Mouse (Mus musculus) ES-E14 (cell line): ENCODE data around the gene Trmt1l. TPM values are rescaled to one million over a fixed set of nuclear protein-coding genes. Genes with fewer than 3 reads are reported as not detected.

Experiments
- DNase-seq: peaks from one replicate; pipeline ENCODE4 v3.0.0-alpha.2; 2013; ENCODE audit warnings: low read depth, low spot score
- H3K27ac ChIP-seq: 2 replicates; pipeline ENCODE4 v1.5.1; 2012; ENCODE audit warnings: low read depth, mild to moderate bottlenecking, low read length, moderate library complexity, mixed read lengths; ENCODE audit not compliant: poor library complexity, insufficient read depth, severe bottlenecking
- H3K36me3 ChIP-seq: 2 replicates; pipeline ENCODE4 v1.6.1; 2012; ENCODE audit warnings: mild to moderate bottlenecking, low read length, moderate library complexity, mixed read lengths; ENCODE audit not compliant: control insufficient read depth, poor library complexity, insufficient read depth, severe bottlenecking
- H3K4me1 ChIP-seq, 2 experiments: fragments of 150-350 bp in 1 of 2; sonication (generic) in 1 of 2; 2 replicates each; pipeline ENCODE4 v1.6.1; 2012; ENCODE audit warnings: low read length in 2 of 2, mild to moderate bottlenecking in 1 of 2, mixed read lengths in 1 of 2; ENCODE audit not compliant: control insufficient read depth in 2 of 2, insufficient read depth in 2 of 2, poor library complexity in 1 of 2
- H3K4me3 ChIP-seq, 2 experiments: fragments of 150-350 bp in 1 of 2; sonication (generic) in 1 of 2; 2 replicates each; pipeline ENCODE4 v1.5.1; 2012; ENCODE audit warnings: low read length in 2 of 2, low read depth in 1 of 2, mild to moderate bottlenecking in 1 of 2, mixed read lengths in 1 of 2; ENCODE audit not compliant: insufficient read depth in 1 of 2, poor library complexity in 1 of 2, severe bottlenecking in 1 of 2
- H3K9ac ChIP-seq: 2 replicates; pipeline ENCODE4 v1.6.1; 2012; ENCODE audit warnings: low read depth, mild to moderate bottlenecking, low read length, mixed read lengths; ENCODE audit not compliant: poor library complexity, insufficient read depth, severe bottlenecking
- H3K9me3 ChIP-seq: fragments of 150-350 bp; sonication (generic); 2 replicates; pipeline ENCODE4 v1.6.1; 2012; ENCODE audit warnings: low read depth, mild to moderate bottlenecking, low read length; ENCODE audit not compliant: control insufficient read depth, insufficient read depth
- CHD2 ChIP-seq: IDR thresholded peaks from 2 replicates; pipeline ENCODE4 v1.6.1; 2014; ENCODE audit warnings: mild to moderate bottlenecking, low read depth, low read length, inconsistent platforms
- HCFC1 ChIP-seq: IDR thresholded peaks from 2 replicates; pipeline ENCODE4 v1.6.1; 2012; ENCODE audit warnings: low read length, inconsistent platforms, borderline replicate concordance; ENCODE audit not compliant: insufficient read depth
- MAFK ChIP-seq: IDR thresholded peaks from 2 replicates; pipeline ENCODE4 v1.6.1; 2014; ENCODE audit warnings: mild to moderate bottlenecking, low read depth, low read length, inconsistent platforms; ENCODE audit not compliant: insufficient read depth
- ZC3H11A ChIP-seq: IDR thresholded peaks from 2 replicates; pipeline ENCODE4 v1.6.1; 2012; ENCODE audit warnings: low read depth, mild to moderate bottlenecking, inconsistent platforms, low read length, borderline replicate concordance
- ZNF384 ChIP-seq: IDR thresholded peaks from 2 replicates; pipeline ENCODE4 v1.6.1; 2012; ENCODE audit warnings: low read depth, low read length, inconsistent platforms
- in situ Hi-C, 2 experiments: fragments of 600-800 bp; cut with MboI; formaldehyde crosslinking; loops; one replicate each; pipeline ENCODE4 v1.15.1; 2025; ENCODE audit warnings: low sequenced_read_pairs in 2 of 2, inconsistent platforms in 1 of 2; ENCODE audit not compliant: unreplicated experiment in 2 of 2
- total RNA-seq: library from RNA; depleted of rRNA; stranded (reverse); fragments of 300-350 nt; gene quantifications from 2 replicates; pipeline ENCODE4 v1.2.3, GENCODE M21; 2012

Gene Trmt1l
- total RNA-seq, 1 experiment: 18.1 TPM

- no peak overlapping the region for H3K27ac ChIP-seq
- no peak for DNase-seq
- H3K9ac ChIP-seq: no peak overlapping the region
- H3K4me3 ChIP-seq: no peak overlapping the region
- in situ Hi-C loops: loop anchor here in 1 of 2 experiments (10.0 kb wide), 1 partner anchor 220 kb away; no protein-coding TSS in a partner anchor
- peaks cover 2% of the 10 kb centered on the region for H3K36me3 ChIP-seq
- TF ChIP-seq ZNF384 (no peak), MAFK (no peak), ZC3H11A (no peak), CHD2 (no peak), HCFC1 (no peak)
- H3K4me1 ChIP-seq: peaks cover 0 to 3% of the 10 kb centered on the region in 2 experiments; a peak in 1 of 4 replicates
- H3K9me3 ChIP-seq: no peaks in the 10 kb centered on the region
These were observed 56.4 kb downstream of the Trmt1l start for GRCm38 (mm10) chr1:151484754-151485153.

GRCm38 (mm10) chr1:151489806-151490205 is 61.5 kb downstream of the Trmt1l start:
- in situ Hi-C loops: loop anchor here in 1 of 2 experiments (10.0 kb wide), 1 partner anchor 215 kb away; no protein-coding TSS in a partner anchor
- peaks cover 0 to 1% of the 10 kb centered on the region in 2 experiments; a peak in 1 of 4 replicates for H3K4me1 ChIP-seq
- no peak overlapping the region for H3K9ac ChIP-seq
- no peak overlapping the region for H3K27ac ChIP-seq
- H3K4me3 ChIP-seq: no peak overlapping the region
- no peaks in the 10 kb centered on the region for H3K9me3 ChIP-seq
- H3K36me3 ChIP-seq: no peaks in the 10 kb centered on the region
- no peak for DNase-seq
- no peak for TF ChIP-seq HCFC1
- no peak for TF ChIP-seq ZC3H11A
- TF ChIP-seq CHD2: no peak
- no peak for TF ChIP-seq ZNF384
- no peak for TF ChIP-seq MAFK

- Histone ChIP-seq H3K36me3 (0 out of 2 replicates have a peak, but pooled peaks cover 3% of the 10 kb centered on the region), H3K4me3 (no peak overlapping the region), H3K4me1 (peaks cover 0 to 1% of the 10 kb centered on the region in 2 experiments; a peak in 1 of 4 replicates), H3K27ac (no peak overlapping the region), H3K9ac (no peak overlapping the region), H3K9me3 (no peaks in the 10 kb centered on the region)
- in situ Hi-C loops: no loop called here
- TF ChIP-seq ZC3H11A (no peak), HCFC1 (no peak), ZNF384 (no peak), CHD2 (no peak), MAFK (no peak)
- no peak for DNase-seq
These were observed 64.1 kb downstream of the Trmt1l start for GRCm38 (mm10) chr1:151492419-151492818.

GRCm38 (mm10) chr1:151493826-151494225 is 65.5 kb downstream of the Trmt1l start:
- no peak for TF ChIP-seq ZC3H11A
- TF ChIP-seq MAFK: no peak
- TF ChIP-seq CHD2: no peak
- no peak for TF ChIP-seq ZNF384
- TF ChIP-seq HCFC1: no peak
- no peak overlapping the region for H3K9ac ChIP-seq
- no peak overlapping the region for H3K4me3 ChIP-seq
- H3K27ac ChIP-seq: no peak overlapping the region
- H3K36me3 ChIP-seq: 0 out of 2 replicates have a peak, but pooled peaks cover 3% of the 10 kb centered on the region
- H3K4me1 ChIP-seq: peaks cover 0 to 4% of the 10 kb centered on the region in 2 experiments; a peak in 2 of 4 replicates
- in situ Hi-C loops: no loop called here
- no peaks in the 10 kb centered on the region for H3K9me3 ChIP-seq
- DNase-seq: no peak
